ENCODE assay signal across 10 mouse cellular contexts in genomic region chr8:105624401-105624800, GRCm38 (mm10). TPM values are rescaled to one million over a fixed set of nuclear protein-coding genes. Genes with fewer than 3 reads are reported as not detected.
DNase-seq lines count a peak whose midpoint lies in the region; ATAC-seq and TF ChIP-seq lines count a peak whose summit lies in the region.
"Had no signal": no experiment of that assay in that cellular context is flagged by ENCODE, and none has a peak within 500 bp of the region (broad histone marks: within the 10 kb centered on the region; RNA-seq: fewer than 3 reads in every experiment).

No protein-coding gene starts in this region.

- peaks cover 24% of the 10 kb centered on the region for H3K36me3 ChIP-seq in kidney, embryonic 14.5 days (ENCODE audit: control insufficient read depth, insufficient read depth, low read length)

- peak overlapping the region; percentile 71 for H3K27ac ChIP-seq in kidney, embryonic 14.5 days (ENCODE audit: low read depth, low read length)
- peak overlapping the region; percentile 83 for H3K27ac ChIP-seq in layer of hippocampus, adult 2 months

- no peak overlapping the region; the same call in 1 of the 2 replicates for H3K9ac ChIP-seq in kidney, embryonic 14.5 days (ENCODE audit: low read depth, low read length)

- no peak for TF ChIP-seq CTCF in brain, embryonic 14.5 days (IDR thresholded peaks at IDR 0.05; ENCODE audit: borderline replicate concordance, extremely low read depth, insufficient read depth, insufficient read length)
- TF ChIP-seq CTCF in layer of hippocampus, adult 2 months (conservative IDR thresholded peaks at IDR 0.05), result no peak

- H3K27me3 ChIP-seq in kidney, embryonic 14.5 days (ENCODE audit: control insufficient read depth, insufficient read depth, low read length), result no peaks in the 10 kb centered on the region

- no peak overlapping the region for H3K4me3 ChIP-seq in kidney, embryonic 14.5 days (ENCODE audit: low read length)
- no peak overlapping the region for H3K4me3 ChIP-seq in layer of hippocampus, adult 2 months

- no peak overlapping the region for H3K4me2 ChIP-seq in kidney, embryonic 14.5 days (replicated peaks; ENCODE audit: low read depth, low read length)

- no peak for TF ChIP-seq POLR2A in brain, embryonic 14.5 days (IDR thresholded peaks at IDR 0.05; ENCODE audit: borderline replicate concordance, extremely low read depth, insufficient read depth, insufficient read length, poor library complexity, severe bottlenecking)

- DNase-seq in kidney, adult 11 months, result no peak
- DNase-seq in brain, embryonic 14.5 days (ENCODE audit: low read depth), result peak; percentile 53
- peak; percentile 71 to 90 for DNase-seq in layer of hippocampus, adult 2 months (ENCODE audit: low spot score in 2 of 2)
- peak; percentile 78 to 89 for DNase-seq in right cerebral cortex, postnatal 10 days (ENCODE audit: low spot score in 2 of 2)
- DNase-seq in adrenal gland, adult 8-10 months, result no peak
- no peak for DNase-seq in embryo, embryonic 9.5 days (ENCODE audit: extremely low spot score)
- DNase-seq in urinary bladder, postnatal 4 days (ENCODE audit: low spot score in 2 of 2), result no peak
- DNase-seq: kidney, postnatal 36 days had no signal

- peaks cover 35% of the 10 kb centered on the region for H3K4me1 ChIP-seq in kidney, embryonic 14.5 days (ENCODE audit: control insufficient read depth, insufficient read depth, low read length)

- ATAC-seq in kidney, embryonic 14.5 days (ENCODE audit: low FRiP score, low TSS enrichment), result no peak

- H3K9me3 ChIP-seq in kidney, embryonic 14.5 days (ENCODE audit: control insufficient read depth, low read length), result no peaks in the 10 kb centered on the region

- 34% methylated on average over 3 of the region's 3 CpGs for WGBS in kidney, embryonic 14.5 days

RNA-seq across cellular contexts. Expression of gene Ctcf, which starts 12.0 kb away (rescaled TPM):
- polyA plus RNA-seq in kidney, embryonic 14.5 days (2014; fragmentation: Nextera tagmentation; extraction: Ambion mirVana), result 73.0 and 139 TPM in 2 replicates
- polyA plus RNA-seq in brain, embryonic 14.5 days (2012; rRNA removed), result 36.6 and 54.8 TPM in 2 replicates
- total RNA-seq in layer of hippocampus, adult 2 months (2021), result 10 to 100 TPM; 70.4 to 82.6 TPM
- 10 to 100 TPM; 61.2 to 79.1 (median 67.7) TPM for total RNA-seq in adrenal gland, adult 8-10 months (2022)

RNA-seq across cellular contexts. Expression of gene Agrp, which starts 12.8 kb away (rescaled TPM):
- polyA plus RNA-seq in kidney, embryonic 14.5 days (2014; fragmentation: Nextera tagmentation; extraction: Ambion mirVana), result 1.3 and 1.4 TPM in 2 replicates
- 0.26 and 0.55 TPM in 2 replicates for polyA plus RNA-seq in brain, embryonic 14.5 days (2012; rRNA removed)
- not detected for total RNA-seq in layer of hippocampus, adult 2 months (2021)
- 10 to 100 TPM in 1 of 4 experiments, 1 to 10 TPM in 2, under 1 TPM in 1; 0.97 to 11.6 (median 4.2) TPM for total RNA-seq in adrenal gland, adult 8-10 months (2022)
- total RNA-seq: midbrain, postnatal 0 days had no signal

RNA-seq across cellular contexts. Expression of gene Ripor1, which starts 19.3 kb away (rescaled TPM):
- polyA plus RNA-seq in kidney, embryonic 14.5 days (2014; fragmentation: Nextera tagmentation; extraction: Ambion mirVana), result 17.3 and 28.4 TPM in 2 replicates
- polyA plus RNA-seq in brain, embryonic 14.5 days (2012; rRNA removed), result 23.7 and 40.3 TPM in 2 replicates
- total RNA-seq in layer of hippocampus, adult 2 months (2021), result 10 to 100 TPM; 88.7 to 94.8 TPM
- 10 to 100 TPM; 28.1 to 47.9 (median 37.8) TPM for total RNA-seq in adrenal gland, adult 8-10 months (2022)

RNA-seq across cellular contexts. Expression of gene Atp6v0d1, which starts 58.6 kb away (rescaled TPM):
- 73.9 and 90.1 TPM in 2 replicates for polyA plus RNA-seq in kidney, embryonic 14.5 days (2014; fragmentation: Nextera tagmentation; extraction: Ambion mirVana)
- 210 and 236 TPM in 2 replicates for polyA plus RNA-seq in brain, embryonic 14.5 days (2012; rRNA removed)
- total RNA-seq in layer of hippocampus, adult 2 months (2021), result 100 to 1,000 TPM; 278 to 305 TPM
- 100 to 1,000 TPM; 113 to 135 (median 122) TPM for total RNA-seq in adrenal gland, adult 8-10 months (2022)

Comparison
In these comparisons a context has a peak if more than half of its experiments do, and no peak if none do; other contexts are left out.
1. DNase-seq: peak in brain, embryonic 14.5 days (single experiment), layer of hippocampus, adult 2 months (2 of 2) and right cerebral cortex, postnatal 10 days (2 of 2); none in kidney, adult 11 months (single experiment), adrenal gland, adult 8-10 months (single experiment), embryo, embryonic 9.5 days (single experiment) and urinary bladder, postnatal 4 days (0 of 2).